Mouse (Mus musculus) stomach, embryonic 16.5 days (tissue): ENCODE measurements around the gene Timp1. TPM values are rescaled to one million over a fixed set of nuclear protein-coding genes. Genes with fewer than 3 reads are reported as not detected.
A peak's percentile ranks its signal among the peaks of the same experiment; 100 is the strongest.

ENCODE experiments used
- ATAC-seq: fragments of 200-750 bp; cut with Nextera tagmentation; 2 replicates; pipeline ENCODE4 v1.8.0; 2017; ENCODE audit warnings: moderate number of reproducible peaks, moderate TSS enrichment; ENCODE audit not compliant: insufficient read depth, low FRiP score
- H3K27ac ChIP-seq: fragments of 300-500 bp; sonication (generic); 2 replicates; pipeline ENCODE4 v1.5.1; 2014; ENCODE audit warnings: low read length
- H3K27me3 ChIP-seq: fragments of 300-500 bp; sonication (generic); 2 replicates; pipeline ENCODE4 v1.6.1; 2014; ENCODE audit warnings: low read length, control low read depth, mixed read lengths; ENCODE audit not compliant: control insufficient read depth, insufficient read depth
- H3K36me3 ChIP-seq: fragments of 300-500 bp; sonication (generic); 2 replicates; pipeline ENCODE4 v1.6.1; 2014; ENCODE audit warnings: low read length; ENCODE audit not compliant: control insufficient read depth, insufficient read depth
- H3K4me1 ChIP-seq: fragments of 300-500 bp; sonication (generic); 2 replicates; pipeline ENCODE4 v1.6.1; 2014; ENCODE audit warnings: low read length, control low read depth, mixed read lengths; ENCODE audit not compliant: control insufficient read depth, insufficient read depth
- H3K4me2 ChIP-seq: fragments of 300-500 bp; sonication (generic); 2 replicates; pipeline ENCODE4 v1.6.1; 2014; ENCODE audit warnings: low read depth, low read length, mixed read lengths
- H3K4me3 ChIP-seq: fragments of 300-500 bp; sonication (generic); replicated peaks from 2 replicates; pipeline ENCODE4 v1.5.1; 2014; ENCODE audit warnings: mild to moderate bottlenecking, low read length
- H3K9ac ChIP-seq: fragments of 300-500 bp; sonication (generic); 2 replicates; pipeline ENCODE4 v1.6.1; 2014; ENCODE audit warnings: low read length
- H3K9me3 ChIP-seq: fragments of 300-500 bp; sonication (generic); replicated peaks from 2 replicates; pipeline ENCODE4 v1.6.1; 2016; ENCODE audit warnings: low read length, control low read depth; ENCODE audit not compliant: control insufficient read depth
- WGBS: fragments of 180-500 bp; shearing (Covaris S2); extraction: QIAGEN DNeasy Blood & Tissue Kit; methylation state at CpG from one replicate; pipeline ENCODE4 v1.1.7; 2014; 5-methylcytosine and 5-hydroxymethylcytosine counted together
- polyA plus RNA-seq: library from polyadenylated mRNA; unstranded; fragments of >200 nt; fragmentation: Nextera tagmentation; extraction: Ambion mirVana; gene quantifications from 2 replicates; pipeline ENCODE4 v1.2.1, GENCODE M21; 2015

Timp1 gene
- polyA plus RNA-seq, 1 experiment from 2014 or later, result 18.8 TPM

DNA sequence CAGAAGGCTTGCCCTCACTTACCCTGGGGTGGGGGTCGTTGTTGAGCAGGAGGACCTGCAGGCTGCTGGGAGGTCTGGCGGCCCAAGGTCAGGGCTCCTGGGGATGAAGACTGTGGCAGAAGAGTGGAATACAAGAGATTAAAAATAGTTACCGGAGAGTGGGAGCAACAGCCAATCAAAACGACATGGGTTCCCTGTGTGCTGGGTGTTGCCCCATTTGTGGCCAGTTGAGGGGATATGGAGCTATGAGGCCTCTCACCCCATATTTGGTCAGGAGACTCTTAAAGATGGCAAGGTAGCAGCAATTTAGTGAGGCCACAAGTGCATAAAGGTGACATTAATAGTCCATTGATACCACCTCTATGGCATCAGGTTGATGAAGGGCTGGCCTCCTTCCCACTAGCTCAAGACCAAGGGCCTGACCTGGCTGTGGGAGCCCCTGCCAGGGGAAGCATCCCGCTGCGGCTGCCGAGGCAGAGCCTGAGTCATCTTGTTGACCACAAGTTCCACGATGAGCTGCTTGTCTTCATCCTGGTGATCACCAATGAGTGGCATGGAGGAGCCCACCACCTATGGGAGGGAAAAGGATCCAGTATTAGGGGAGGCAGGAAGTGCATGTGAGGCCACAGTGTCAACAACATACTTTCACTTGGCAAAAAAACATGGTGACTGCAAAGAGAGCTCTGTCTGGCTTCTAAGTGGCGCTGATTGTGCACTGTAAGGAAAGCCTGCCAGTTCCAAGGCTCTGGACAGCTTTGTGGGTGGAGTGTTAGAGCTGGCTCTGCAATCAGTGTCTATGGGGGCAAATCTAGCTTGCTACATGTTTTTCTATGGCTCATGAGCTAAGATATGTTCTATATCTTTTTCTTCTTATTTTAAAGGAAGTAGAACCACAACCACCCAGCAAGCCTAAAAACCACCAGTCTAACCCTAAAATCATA, 6.5 kb upstream of the Timp1 start:
- Histone ChIP-seq H3K9ac (no peak overlapping the region), H3K36me3 (no peaks in the 10 kb centered on the region), H3K27ac (no peak overlapping the region), H3K27me3 (no peaks in the 10 kb centered on the region), H3K4me3 (no peak overlapping the region), H3K4me2 (no peak overlapping the region), H3K9me3 (no peaks in the 10 kb centered on the region; the same call in 1 of the 2 replicates), H3K4me1 (peaks cover 3% of the 10 kb centered on the region; the same call in 1 of the 2 replicates)
- ATAC-seq, result no peak
- 78% methylated on average over 9 of the region's 9 CpGs for WGBS

DNA sequence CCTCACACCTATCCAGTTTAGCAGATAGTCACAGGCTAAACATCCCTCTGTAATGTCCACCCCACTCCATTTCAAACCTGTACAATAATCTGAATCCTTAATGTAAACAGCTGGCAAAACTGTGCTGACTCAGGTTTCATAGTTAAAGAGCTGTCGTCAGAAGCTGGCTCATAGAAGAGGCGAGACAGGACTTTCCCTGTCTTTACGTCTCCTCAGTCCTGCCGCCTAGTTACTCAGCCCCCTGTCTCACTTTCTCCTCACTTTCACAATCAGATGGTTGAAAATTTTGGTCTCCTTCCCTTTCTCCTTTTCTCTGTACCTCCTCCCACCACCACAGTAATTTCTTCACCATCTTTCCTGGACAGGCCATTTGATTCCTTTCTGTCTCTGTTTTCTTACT, 1.9 kb upstream of the Timp1 start:
- H3K27me3 ChIP-seq, result no peaks in the 10 kb centered on the region
- no peak overlapping the region for H3K4me2 ChIP-seq
- H3K4me3 ChIP-seq, result no peak overlapping the region
- no peak for ATAC-seq
- H3K36me3 ChIP-seq, result no peaks in the 10 kb centered on the region
- H3K4me1 ChIP-seq, result no peaks in the 10 kb centered on the region
- no peak overlapping the region for H3K27ac ChIP-seq
- H3K9me3 ChIP-seq, result no peaks in the 10 kb centered on the region; the same call in 1 of the 2 replicates
- WGBS, result 34% methylated on average over 4 of the region's 4 CpGs
- H3K9ac ChIP-seq, result no peak overlapping the region

DNA sequence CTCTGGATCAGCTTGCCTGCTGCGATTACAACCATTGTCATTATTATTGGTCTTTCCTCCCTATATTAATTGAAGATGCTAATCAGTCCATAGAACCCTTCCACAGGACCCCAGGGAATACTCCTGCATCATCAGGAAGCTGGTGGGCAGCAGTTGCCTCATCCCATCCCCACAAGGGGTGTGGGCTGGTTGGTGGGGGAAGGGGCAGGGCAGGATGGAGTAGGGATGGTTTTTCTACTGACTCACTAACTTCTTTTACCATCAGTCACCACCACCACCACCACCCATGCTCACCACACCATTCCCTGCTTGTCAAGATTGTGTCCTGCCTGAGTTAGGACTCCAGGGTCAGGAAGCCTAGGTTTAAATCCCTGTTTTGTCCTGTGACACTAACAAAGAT, 763 bp upstream of the Timp1 start:
- Histone ChIP-seq H3K27ac (no peak overlapping the region), H3K4me1 (no peaks in the 10 kb centered on the region), H3K4me3 (no peak overlapping the region), H3K9ac (no peak overlapping the region), H3K4me2 (no peak overlapping the region), H3K9me3 (no peaks in the 10 kb centered on the region), H3K27me3 (no peaks in the 10 kb centered on the region), H3K36me3 (no peaks in the 10 kb centered on the region)
- no peak for ATAC-seq
- 85% methylated on average over 1 of the region's 1 CpGs for WGBS

DNA sequence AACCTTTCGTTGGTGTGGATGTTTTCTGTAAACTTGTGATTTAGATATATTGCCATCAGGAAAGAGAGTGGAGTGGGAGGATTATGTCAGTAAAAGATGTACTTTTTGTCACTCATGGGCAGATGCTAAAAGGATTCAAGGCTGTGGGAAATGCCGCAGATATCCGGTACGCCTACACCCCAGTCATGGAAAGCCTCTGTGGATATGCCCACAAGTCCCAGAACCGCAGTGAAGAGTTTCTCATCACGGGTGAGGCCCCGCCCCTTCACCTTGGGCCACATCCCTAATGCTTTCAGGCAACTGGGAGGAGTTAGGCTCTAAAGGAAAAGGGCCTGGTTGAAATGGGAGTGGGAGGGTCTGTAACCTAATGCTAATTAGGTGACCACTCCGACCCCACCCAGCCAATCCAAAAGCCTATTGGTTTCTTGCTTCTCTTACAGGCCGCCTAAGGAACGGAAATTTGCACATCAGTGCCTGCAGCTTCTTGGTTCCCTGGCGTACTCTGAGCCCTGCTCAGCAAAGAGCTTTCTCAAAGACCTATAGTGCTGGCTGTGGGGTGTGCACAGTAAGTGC, 3.0 kb downstream of the Timp1 start:
- no peak overlapping the region for H3K27ac ChIP-seq
- WGBS, result 35% methylated on average over 11 of the region's 11 CpGs

DNA sequence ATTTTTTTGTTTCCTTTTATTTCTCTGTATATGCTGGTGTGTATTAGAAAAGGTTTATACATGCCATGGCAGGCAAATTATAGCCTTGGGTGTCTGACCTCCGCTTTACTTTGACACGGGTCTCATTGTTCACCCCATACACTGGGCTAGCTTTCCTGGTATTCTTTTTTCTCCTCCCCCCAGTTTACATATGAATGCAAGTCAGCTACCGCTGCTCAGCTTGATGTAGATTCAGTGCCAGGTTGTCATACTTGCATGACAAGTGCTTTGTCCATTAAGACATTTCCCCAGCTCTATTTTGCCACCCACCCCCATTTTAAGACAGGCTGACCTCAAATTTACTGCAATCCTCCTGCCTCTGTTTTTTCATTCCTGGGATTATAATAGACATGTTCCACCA, 5.3 kb downstream of the Timp1 start:
- Histone ChIP-seq H3K9ac (no peak overlapping the region), H3K27ac (no peak overlapping the region), H3K36me3 (no peaks in the 10 kb centered on the region), H3K4me3 (no peak overlapping the region), H3K9me3 (no peaks in the 10 kb centered on the region), H3K4me1 (no peaks in the 10 kb centered on the region), H3K4me2 (no peak overlapping the region), H3K27me3 (no peaks in the 10 kb centered on the region)
- WGBS, result 59% methylated on average over 3 of the region's 3 CpGs
- no peak for ATAC-seq

More for the DNA sequence above, 3.0 kb downstream of the Timp1 start:
- Histone ChIP-seq H3K9me3 (no peaks in the 10 kb centered on the region), H3K9ac (no peak overlapping the region), H3K4me2 (no peak overlapping the region), H3K36me3 (no peaks in the 10 kb centered on the region), H3K4me1 (no peaks in the 10 kb centered on the region), H3K4me3 (no peak overlapping the region), H3K27me3 (no peaks in the 10 kb centered on the region)
- ATAC-seq, result no peak

DNA sequence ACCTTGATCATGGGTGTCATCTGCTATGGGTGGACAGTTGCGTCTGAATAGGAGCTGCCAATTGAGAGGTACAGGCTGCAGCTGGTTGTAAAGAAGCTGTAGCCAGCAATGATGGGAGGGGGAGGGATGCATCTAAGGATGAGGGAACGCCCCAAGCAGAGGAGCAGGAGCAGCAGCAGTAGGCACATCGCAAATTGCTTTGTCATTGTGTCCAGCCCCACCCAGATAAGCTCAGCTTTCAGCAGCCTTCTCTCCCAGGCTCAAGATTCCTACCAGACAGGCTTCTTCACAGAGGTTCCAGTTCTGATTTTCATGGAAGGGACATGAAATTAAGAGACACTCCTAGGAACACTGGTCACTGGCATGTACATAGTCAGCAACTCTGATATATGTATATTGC, 40.1 kb downstream of the Timp1 start:
- Histone ChIP-seq H3K27ac (no peak overlapping the region), H3K4me1 (no peaks in the 10 kb centered on the region), H3K36me3 (no peaks in the 10 kb centered on the region), H3K9me3 (no peaks in the 10 kb centered on the region), H3K9ac (no peak overlapping the region), H3K27me3 (no peaks in the 10 kb centered on the region), H3K4me3 (no peak overlapping the region), H3K4me2 (no peak overlapping the region)
- ATAC-seq, result no peak
- WGBS, result 33% methylated on average over 3 of the region's 3 CpGs

DNA sequence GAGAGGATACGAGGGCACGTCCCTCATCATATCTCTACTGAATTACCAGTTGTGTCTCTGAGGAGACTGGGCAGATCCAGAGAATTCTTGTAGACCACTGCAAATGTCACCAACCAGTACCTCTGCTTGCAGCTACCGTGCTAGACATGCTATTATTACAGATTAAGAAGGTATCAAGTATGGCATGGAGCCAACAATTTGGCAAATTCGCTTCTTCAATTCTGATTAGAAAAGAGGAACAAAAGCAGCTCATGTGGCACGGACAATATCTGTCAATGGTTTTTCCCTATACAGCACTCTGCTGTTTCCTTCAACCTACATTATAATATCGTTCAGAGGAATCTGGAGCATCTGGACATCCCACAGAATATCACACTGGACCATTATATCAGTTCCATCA, 43.8 kb downstream of the Timp1 start:
- no peaks in the 10 kb centered on the region for H3K4me1 ChIP-seq
- no peaks in the 10 kb centered on the region for H3K27me3 ChIP-seq
- H3K9ac ChIP-seq, result no peak overlapping the region
- H3K9me3 ChIP-seq, result no peaks in the 10 kb centered on the region
- ATAC-seq, result no peak
- H3K4me3 ChIP-seq, result no peak overlapping the region
- 81% methylated on average over 6 of the region's 6 CpGs for WGBS
- no peak overlapping the region for H3K4me2 ChIP-seq
- no peaks in the 10 kb centered on the region for H3K36me3 ChIP-seq
- H3K27ac ChIP-seq, result no peak overlapping the region

DNA sequence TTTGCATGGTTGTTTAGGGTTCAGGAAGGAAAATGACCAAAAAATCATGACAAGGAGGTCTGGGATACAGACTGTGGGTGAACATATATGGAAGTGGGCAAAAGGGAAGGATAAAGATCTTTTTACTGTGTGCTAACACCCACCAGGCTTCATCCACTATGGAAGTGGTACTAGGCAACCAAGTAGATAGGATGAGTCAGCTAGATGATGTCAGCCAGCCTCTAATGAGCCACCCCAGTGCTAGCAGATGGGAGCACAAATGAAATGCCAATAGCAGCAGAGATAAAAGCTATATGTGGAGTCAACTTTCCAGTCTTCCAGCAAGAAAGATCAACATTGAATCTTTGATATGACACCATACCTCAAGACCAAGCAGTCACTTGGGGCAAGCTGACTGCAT, 45.1 kb downstream of the Timp1 start:
- no peak overlapping the region for H3K27ac ChIP-seq
- no peak overlapping the region for H3K9ac ChIP-seq
- no peaks in the 10 kb centered on the region for H3K27me3 ChIP-seq
- no peak for ATAC-seq
- H3K4me3 ChIP-seq, result no peak overlapping the region
- H3K36me3 ChIP-seq, result no peaks in the 10 kb centered on the region
- H3K4me1 ChIP-seq, result no peaks in the 10 kb centered on the region
- H3K9me3 ChIP-seq, result no peaks in the 10 kb centered on the region
- H3K4me2 ChIP-seq, result no peak overlapping the region

DNA sequence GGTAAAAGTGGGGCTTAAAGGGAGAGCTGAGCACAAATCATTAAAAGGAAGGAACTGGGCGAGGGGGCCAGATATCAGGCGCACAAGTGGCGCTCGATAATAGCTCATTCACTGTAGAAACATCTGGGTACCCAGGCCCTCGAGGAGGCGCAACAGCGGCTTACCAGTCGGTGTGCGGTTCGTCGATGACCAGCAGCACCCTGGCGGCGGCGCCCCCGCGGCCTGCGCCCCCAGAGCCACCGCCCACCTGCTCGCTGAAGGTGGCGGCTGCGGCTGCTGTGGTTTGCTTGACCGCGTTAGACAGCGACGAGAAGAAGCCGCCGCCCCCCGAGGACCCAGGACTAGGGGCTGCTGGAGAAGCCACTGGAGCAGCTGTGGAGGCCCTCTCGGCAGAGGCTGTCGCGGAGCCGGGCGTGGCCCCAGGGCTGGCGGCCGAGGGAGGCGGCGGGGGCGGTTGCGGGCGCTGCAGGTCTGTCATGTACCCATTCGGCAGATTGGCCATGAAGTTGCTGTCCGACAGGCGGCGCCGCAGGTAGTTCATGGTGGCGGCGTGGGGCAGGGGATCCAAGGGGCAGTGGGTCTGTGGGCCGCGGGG, 50.4 kb downstream of the Timp1 start:
- H3K9ac ChIP-seq, result peak overlapping the region; percentile 16; the same call in 1 of the 2 replicates
- peak overlapping the region; percentile 82 for H3K4me2 ChIP-seq
- no peaks in the 10 kb centered on the region for H3K9me3 ChIP-seq
- no peak overlapping the region for H3K27ac ChIP-seq
- WGBS, result 8% methylated on average over 32 of the region's 49 CpGs
- H3K4me1 ChIP-seq, result no peaks in the 10 kb centered on the region
- peak overlapping the region; percentile 43 for H3K4me3 ChIP-seq
- no peaks in the 10 kb centered on the region for H3K36me3 ChIP-seq
- peak; percentile 39; the same call in 1 of the 2 replicates for ATAC-seq
- no peaks in the 10 kb centered on the region for H3K27me3 ChIP-seq
